Mouse (Mus musculus): Measurements from ENCODE around the gene Doc2b. TPM values are rescaled to one million over a fixed set of nuclear protein-coding genes. Genes with fewer than 3 reads are reported as not detected.

The Doc2b gene
- polyA plus RNA-seq, 1 experiment from 2014 or later, result 1.4 TPM

DNA sequence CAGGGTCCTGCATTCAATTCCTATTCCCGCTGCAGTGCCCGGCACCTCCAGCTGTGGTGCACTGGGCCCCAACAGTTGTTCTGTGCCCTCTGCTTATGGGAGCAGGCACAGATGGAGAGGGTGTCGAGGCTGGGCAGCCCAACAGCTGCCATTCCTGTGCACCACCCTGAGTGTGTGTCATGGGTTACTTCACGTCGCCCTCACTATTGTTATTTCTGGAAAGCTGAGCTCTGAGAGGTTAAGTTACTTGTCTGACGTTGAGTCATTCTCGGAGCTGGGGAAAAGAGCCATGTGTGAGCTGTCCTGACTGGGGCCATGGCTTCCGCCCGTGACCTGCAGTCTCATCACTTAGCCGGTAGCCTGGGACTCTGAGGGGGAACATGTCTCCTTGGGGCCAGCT lies 17.2 kb upstream of the Doc2b start:
- H3K27me3 ChIP-seq, result no peaks in the 10 kb centered on the region
- peaks cover 27% of the 10 kb centered on the region for H3K4me1 ChIP-seq
- H3K4me2 ChIP-seq, result no peak overlapping the region; the same call in 1 of the 2 replicates
- H3K9ac ChIP-seq, result no peak overlapping the region
- peak; percentile 59; the same call in 1 of the 2 replicates for ATAC-seq (replicated peaks; ENCODE audit: low FRiP score)
- no peaks in the 10 kb centered on the region for H3K36me3 ChIP-seq
- H3K9me3 ChIP-seq (replicated peaks), result no peaks in the 10 kb centered on the region
- 29% methylated on average over 10 of the region's 10 CpGs for WGBS
- no peak overlapping the region for H3K4me3 ChIP-seq (replicated peaks)
- peak overlapping the region; percentile 67 for H3K27ac ChIP-seq

GRCm38 (mm10) chr11:75811900-75812299 lies 16.1 kb upstream of the Doc2b start:
- Histone ChIP-seq H3K36me3 (no peaks in the 10 kb centered on the region), H3K27me3 (no peaks in the 10 kb centered on the region), H3K4me2 (no peak overlapping the region), H3K9ac (no peak overlapping the region), H3K9me3 (replicated peaks) (no peaks in the 10 kb centered on the region), H3K4me3 (replicated peaks) (no peak overlapping the region), H3K4me1 (peaks cover 34% of the 10 kb centered on the region), H3K27ac (peak overlapping the region; percentile 72)
- ATAC-seq (replicated peaks; ENCODE audit: low FRiP score), result peak; percentile 44; the same call in 1 of the 2 replicates
- 30% methylated on average over 3 of the region's 3 CpGs for WGBS

- H3K27ac ChIP-seq, result no peak overlapping the region
- H3K9me3 ChIP-seq (replicated peaks), result no peaks in the 10 kb centered on the region
- ATAC-seq (replicated peaks; ENCODE audit: low FRiP score), result no peak
- H3K27me3 ChIP-seq, result no peaks in the 10 kb centered on the region
- WGBS, result 91% methylated on average over 3 of the region's 3 CpGs
- no peak overlapping the region for H3K9ac ChIP-seq
- peaks cover 38% of the 10 kb centered on the region for H3K4me1 ChIP-seq
- H3K36me3 ChIP-seq, result no peaks in the 10 kb centered on the region
- H3K4me2 ChIP-seq, result no peak overlapping the region
- no peak overlapping the region for H3K4me3 ChIP-seq (replicated peaks)
Observed at GRCm38 (mm10) chr11:75810526-75810925, 14.7 kb upstream of the Doc2b start.

- peak; percentile 82 for ATAC-seq (replicated peaks; ENCODE audit: low FRiP score)
- Histone ChIP-seq H3K4me3 (replicated peaks) (no peak overlapping the region), H3K27me3 (no peaks in the 10 kb centered on the region), H3K36me3 (no peaks in the 10 kb centered on the region), H3K4me1 (peaks cover 21% of the 10 kb centered on the region), H3K4me2 (no peak overlapping the region), H3K27ac (peak overlapping the region; percentile 51), H3K9me3 (replicated peaks) (no peaks in the 10 kb centered on the region), H3K9ac (no peak overlapping the region)
- WGBS, result 15% methylated on average over 5 of the region's 5 CpGs
Observed at GRCm38 (mm10) chr11:75807486-75807885, 11.6 kb upstream of the Doc2b start.

- Histone ChIP-seq H3K4me2 (no peak overlapping the region), H3K27me3 (peaks cover 6% of the 10 kb centered on the region), H3K4me3 (replicated peaks) (no peak overlapping the region), H3K36me3 (no peaks in the 10 kb centered on the region), H3K4me1 (peaks cover 4% of the 10 kb centered on the region), H3K9me3 (replicated peaks) (no peaks in the 10 kb centered on the region), H3K9ac (no peak overlapping the region), H3K27ac (no peak overlapping the region)
- no peak for ATAC-seq (replicated peaks; ENCODE audit: low FRiP score)
- WGBS, result 75% methylated on average over 7 of the region's 7 CpGs
Observed at GRCm38 (mm10) chr11:75801771-75802550, 6.1 kb upstream of the Doc2b start.

DNA sequence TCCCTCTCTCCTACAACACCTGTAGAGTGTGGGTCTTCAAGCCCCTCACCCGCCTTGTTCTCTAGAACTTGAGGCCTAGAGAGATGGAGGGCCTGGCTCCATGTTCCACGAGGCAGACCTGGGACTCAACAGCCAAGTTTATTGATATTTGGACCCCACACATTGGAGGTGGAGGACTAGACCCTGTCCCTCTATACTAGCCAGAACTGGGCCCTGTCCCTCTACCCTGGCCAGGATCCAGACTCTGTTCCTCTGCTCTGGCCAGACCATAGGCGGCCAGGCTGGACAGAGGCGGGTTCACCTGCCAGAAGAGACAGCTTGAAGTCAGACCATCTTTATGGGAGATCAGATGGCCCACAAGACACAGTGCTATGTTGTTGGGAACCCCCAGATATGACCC lies 5.5 kb upstream of the Doc2b start:
- ATAC-seq (replicated peaks; ENCODE audit: low FRiP score), result no peak
- no peaks in the 10 kb centered on the region; the same call in none of the 2 replicates for H3K4me1 ChIP-seq
- H3K4me2 ChIP-seq, result no peak overlapping the region
- H3K27me3 ChIP-seq, result peaks cover 12% of the 10 kb centered on the region
- H3K9me3 ChIP-seq (replicated peaks), result no peaks in the 10 kb centered on the region
- no peaks in the 10 kb centered on the region for H3K36me3 ChIP-seq
- no peak overlapping the region for H3K27ac ChIP-seq
- no peak overlapping the region for H3K4me3 ChIP-seq (replicated peaks)
- WGBS, result 83% methylated on average over 4 of the region's 4 CpGs
- no peak overlapping the region for H3K9ac ChIP-seq

GRCm38 (mm10) chr11:75796536-75797246 lies 842 bp upstream of the Doc2b start:
- no peak for ATAC-seq (replicated peaks; ENCODE audit: low FRiP score)
- Histone ChIP-seq H3K4me2 (peak overlapping the region; percentile 74; the same call in 1 of the 2 replicates), H3K27ac (no peak overlapping the region), H3K4me3 (replicated peaks) (no peak overlapping the region), H3K4me1 (peaks cover 17% of the 10 kb centered on the region), H3K9me3 (replicated peaks) (no peaks in the 10 kb centered on the region), H3K27me3 (peaks cover 47% of the 10 kb centered on the region), H3K9ac (no peak overlapping the region), H3K36me3 (no peaks in the 10 kb centered on the region)
- 51% methylated on average over 13 of the region's 13 CpGs for WGBS

GRCm38 (mm10) chr11:75795321-75795636 lies 570 bp downstream of the Doc2b start:
- Histone ChIP-seq H3K9me3 (replicated peaks) (no peaks in the 10 kb centered on the region), H3K4me2 (peak overlapping the region; percentile 74), H3K27ac (no peak overlapping the region), H3K4me3 (replicated peaks) (peak overlapping the region; percentile 58), H3K27me3 (peaks cover 47% of the 10 kb centered on the region), H3K36me3 (no peaks in the 10 kb centered on the region), H3K4me1 (peaks cover 17% of the 10 kb centered on the region), H3K9ac (peak overlapping the region; percentile 65)
- ATAC-seq (replicated peaks; ENCODE audit: low FRiP score), result peak; percentile 31; the same call in 1 of the 2 replicates
- 2% methylated on average over 41 of the region's 42 CpGs for WGBS

GRCm38 (mm10) chr11:75794602-75795320 lies 1.1 kb downstream of the Doc2b start:
- Histone ChIP-seq H3K9ac (peak overlapping the region; percentile 65), H3K27me3 (peaks cover 47% of the 10 kb centered on the region), H3K9me3 (replicated peaks) (no peaks in the 10 kb centered on the region), H3K27ac (no peak overlapping the region), H3K4me3 (replicated peaks) (peak overlapping the region; percentile 58), H3K4me1 (peaks cover 17% of the 10 kb centered on the region), H3K4me2 (peak overlapping the region; percentile 74), H3K36me3 (no peaks in the 10 kb centered on the region)
- peak; percentile 30; the same call in 1 of the 2 replicates for ATAC-seq (replicated peaks; ENCODE audit: low FRiP score)
- WGBS, result 5% methylated on average over 43 of the region's 45 CpGs

DNA sequence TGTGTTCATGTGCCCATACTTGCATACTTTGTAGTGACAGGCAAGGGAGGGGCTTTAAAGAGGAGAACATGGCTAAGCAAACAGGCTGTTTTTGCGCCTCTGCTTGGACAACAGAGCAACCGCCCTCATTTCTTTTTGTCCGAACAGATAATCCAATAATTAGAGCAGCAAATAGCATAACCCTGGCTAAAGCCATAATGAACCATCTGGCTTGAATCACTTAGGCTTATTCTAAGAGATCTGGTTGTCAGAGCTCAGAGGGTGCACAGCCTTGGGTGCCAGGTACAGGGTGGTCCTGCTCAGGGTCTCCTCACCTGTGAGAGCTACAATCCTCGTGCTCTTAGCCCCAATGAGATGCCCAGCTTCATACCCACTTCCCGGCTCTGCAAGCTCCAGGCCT lies 2.5 kb downstream of the Doc2b start:
- Histone ChIP-seq H3K27ac (no peak overlapping the region), H3K4me1 (peaks cover 17% of the 10 kb centered on the region), H3K36me3 (no peaks in the 10 kb centered on the region), H3K4me3 (replicated peaks) (no peak overlapping the region), H3K27me3 (peaks cover 47% of the 10 kb centered on the region), H3K9ac (no peak overlapping the region), H3K9me3 (replicated peaks) (no peaks in the 10 kb centered on the region), H3K4me2 (no peak overlapping the region)
- WGBS, result 84% methylated on average over 5 of the region's 5 CpGs
- ATAC-seq (replicated peaks; ENCODE audit: low FRiP score), result no peak

DNA sequence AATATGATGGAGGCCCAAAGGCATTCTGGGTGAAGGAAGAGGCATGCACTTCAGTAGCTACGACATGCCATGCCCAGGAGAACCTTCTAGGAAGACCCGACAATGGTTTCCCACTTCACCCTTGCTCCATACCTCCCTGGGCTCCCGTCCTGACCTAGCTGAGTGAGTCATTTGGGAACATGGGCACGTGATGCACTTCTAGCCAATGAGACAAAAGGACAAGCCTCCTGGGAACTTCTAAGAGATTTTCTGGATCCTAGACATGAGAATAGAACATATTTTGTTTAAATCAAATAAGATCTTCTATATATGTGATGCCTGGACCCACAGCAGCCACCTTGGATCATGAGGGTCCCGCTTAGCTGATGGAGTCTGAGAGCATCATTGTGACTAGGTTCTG lies 3.3 kb downstream of the Doc2b start:
- Histone ChIP-seq H3K4me1 (peaks cover 17% of the 10 kb centered on the region), H3K4me3 (replicated peaks) (no peak overlapping the region), H3K9me3 (replicated peaks) (no peaks in the 10 kb centered on the region), H3K27ac (no peak overlapping the region), H3K36me3 (no peaks in the 10 kb centered on the region), H3K4me2 (no peak overlapping the region), H3K9ac (no peak overlapping the region), H3K27me3 (peaks cover 47% of the 10 kb centered on the region)
- ATAC-seq (replicated peaks; ENCODE audit: low FRiP score), result no peak
- 72% methylated on average over 5 of the region's 5 CpGs for WGBS

GRCm38 (mm10) chr11:75785897-75786296 lies 10.0 kb downstream of the Doc2b start:
- H3K27ac ChIP-seq, result no peak overlapping the region
- H3K9ac ChIP-seq, result no peak overlapping the region
- H3K4me2 ChIP-seq, result no peak overlapping the region
- no peaks in the 10 kb centered on the region for H3K36me3 ChIP-seq
- H3K27me3 ChIP-seq, result no peaks in the 10 kb centered on the region; the same call in 1 of the 2 replicates
- no peak for ATAC-seq (replicated peaks; ENCODE audit: low FRiP score)
- no peaks in the 10 kb centered on the region for H3K9me3 ChIP-seq (replicated peaks)
- H3K4me3 ChIP-seq (replicated peaks), result no peak overlapping the region
- WGBS, result 70% methylated on average over 8 of the region's 8 CpGs
- 0 out of 2 replicates have a peak, but pooled peaks cover 4% of the 10 kb centered on the region for H3K4me1 ChIP-seq
